Mouse (Mus musculus) cerebellum, adult 2 months (tissue): ENCODE results near the gene Ogg1. TPM values are rescaled to one million over a fixed set of nuclear protein-coding genes. Genes with fewer than 3 reads are reported as not detected.
"Not testable (repeated sequence)": the region's sequence is repeated elsewhere in the genome, so short reads cannot be mapped to it uniquely, and the experiment has no call there.

ENCODE experiments used
- DNase-seq, 2 experiments: peaks; one replicate each; pipeline ENCODE4 v3.0.0; 2021
- H3K27ac ChIP-seq: fragments of 200-500 bp; 2 replicates; pipeline ENCODE4 v1.5.1; 2012; ENCODE audit warnings: low read length, control low read depth, inconsistent platforms; ENCODE audit not compliant: insufficient read depth
- H3K27me3 ChIP-seq: fragments of 200-500 bp; 2 replicates; pipeline ENCODE4 v1.6.1; 2012; ENCODE audit warnings: inconsistent platforms, mild to moderate bottlenecking, low read length, moderate library complexity; ENCODE audit not compliant: control insufficient read depth, insufficient read depth
- H3K4me1 ChIP-seq: fragments of 200-500 bp; 2 replicates; pipeline ENCODE4 v1.6.1; 2011; ENCODE audit warnings: low read length; ENCODE audit not compliant: control insufficient read depth, insufficient read depth
- H3K4me3 ChIP-seq: fragments of 200-500 bp; replicated peaks from 2 replicates; pipeline ENCODE3; 2011; ENCODE audit warnings: mild to moderate bottlenecking, low read depth, low read length, control low read depth; ENCODE audit not compliant: insufficient read depth
- CTCF ChIP-seq: fragments of 200-500 bp; IDR thresholded peaks from 2 replicates; pipeline ENCODE4 v1.5.1; 2011; ENCODE audit warnings: low read depth, mild to moderate bottlenecking, control low read depth, low read length, moderate library complexity, borderline replicate concordance; ENCODE audit not compliant: insufficient read depth
- POLR2A ChIP-seq: fragments of 200-500 bp; IDR thresholded peaks from 2 replicates; pipeline ENCODE4 v1.6.1; 2011; ENCODE audit warnings: low read length, control low read depth, borderline replicate concordance; ENCODE audit not compliant: insufficient read depth
- WGBS: fragments of 180-500 bp; shearing (Covaris S2); methylation state at CpG from one replicate; pipeline ENCODE4 v1.1.7; 2018; 5-methylcytosine and 5-hydroxymethylcytosine counted together
- polyA plus RNA-seq: library from polyadenylated mRNA; depleted of rRNA; stranded (reverse); fragments of >200 nt; gene quantifications from 2 replicates; pipeline ENCODE4 v1.2.3, GENCODE M21; 2012

Gene Ogg1
- polyA plus RNA-seq, 1 experiment = 11.0 TPM

DNA sequence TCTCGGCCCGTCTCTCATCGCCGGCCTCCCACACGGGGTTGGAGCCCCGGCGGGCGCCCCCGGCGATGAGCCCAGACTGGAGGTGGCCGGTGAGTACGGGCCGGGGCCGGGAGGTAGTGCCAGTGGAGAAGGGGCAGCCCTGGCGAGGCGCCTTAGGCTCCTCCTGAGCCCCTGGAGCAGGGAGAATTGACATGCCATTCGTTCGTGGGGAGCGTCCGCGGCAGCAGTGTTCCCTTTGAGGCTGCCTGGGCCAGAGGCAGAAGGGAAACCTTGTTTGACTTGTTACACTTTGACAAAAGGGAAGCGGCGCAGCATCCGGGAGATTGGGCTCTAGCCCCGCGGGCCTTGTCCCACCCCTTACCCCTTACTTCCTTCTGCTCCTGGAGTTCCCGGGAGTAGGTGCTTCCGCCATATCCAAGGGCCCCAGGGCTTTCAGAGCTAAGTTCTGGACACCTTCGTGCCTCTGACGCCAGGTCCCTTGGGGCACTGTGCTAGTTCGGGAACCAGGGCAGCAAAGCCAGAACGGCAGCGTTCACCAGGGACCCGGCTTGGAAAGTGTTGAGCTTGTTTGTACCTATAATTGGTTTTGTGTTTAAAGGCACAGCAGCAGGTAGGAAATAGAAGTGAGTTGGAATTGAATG, 19.2 kb upstream of the Ogg1 start:
- Histone ChIP-seq H3K4me1 (peaks cover 12% of the 10 kb centered on the region), H3K27ac (peak overlapping the region; percentile 99), H3K4me3 (peak overlapping the region; percentile 88), H3K27me3 (no peaks in the 10 kb centered on the region)
- under 1% methylated on average over 34 of the region's 34 CpGs for WGBS
- no peak for TF ChIP-seq CTCF
- no peak for TF ChIP-seq POLR2A
- DNase-seq = peak; percentile 58 to 64

DNA sequence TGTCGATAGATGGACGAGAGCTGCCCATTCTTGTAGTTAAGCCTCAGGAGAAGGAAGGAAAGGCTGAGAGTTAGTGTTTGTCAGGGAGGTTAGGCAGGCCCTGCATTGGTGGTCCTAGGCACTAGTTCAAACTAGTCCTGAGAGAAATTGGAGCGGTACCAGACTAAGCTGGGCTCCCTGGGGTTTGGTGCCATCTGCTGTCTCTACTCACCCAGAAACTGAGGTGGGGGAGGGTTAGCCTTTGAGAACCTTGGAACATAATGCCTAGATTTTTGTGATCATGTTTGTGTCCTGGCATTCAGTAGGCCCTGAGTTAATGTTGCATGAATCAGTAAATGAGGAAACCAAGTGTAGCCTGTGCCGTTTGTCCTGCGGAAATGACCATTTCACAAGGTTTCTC, 18.6 kb upstream of the Ogg1 start:
- WGBS = 2% methylated on average over 5 of the region's 5 CpGs
- peak overlapping the region; percentile 88 for H3K4me3 ChIP-seq
- H3K27me3 ChIP-seq = no peaks in the 10 kb centered on the region
- H3K4me1 ChIP-seq = peaks cover 14% of the 10 kb centered on the region
- peak overlapping the region; percentile 99 for H3K27ac ChIP-seq
- DNase-seq = peak; percentile 84 to 85
- TF ChIP-seq CTCF = 0 out of 2 replicates have a peak, but pooled peaks have one; percentile 15
- TF ChIP-seq POLR2A = no peak

DNA sequence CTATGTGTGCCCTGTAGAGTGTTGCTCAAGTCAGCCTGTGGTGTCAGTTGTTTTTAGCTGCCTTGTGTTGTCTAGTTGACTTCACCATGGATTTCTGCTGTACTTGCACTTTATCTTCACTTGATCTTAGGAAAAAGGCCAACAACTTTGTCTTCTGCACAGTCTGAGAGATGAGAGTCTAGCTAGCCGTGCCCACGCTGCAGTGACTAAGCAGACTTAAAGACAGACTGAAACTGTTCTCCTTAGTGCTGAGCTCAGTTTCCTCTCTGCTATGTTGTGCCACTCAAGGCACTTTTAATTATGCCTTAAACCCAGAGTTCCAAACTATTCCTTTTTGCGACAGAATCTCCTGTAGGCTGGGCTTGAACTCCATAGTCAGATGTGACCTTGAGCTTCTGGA, 10.8 kb upstream of the Ogg1 start:
- DNase-seq = no peak
- Histone ChIP-seq H3K27ac (no peak overlapping the region), H3K4me3 (no peak overlapping the region), H3K27me3 (no peaks in the 10 kb centered on the region), H3K4me1 (peaks cover 16% of the 10 kb centered on the region)
- TF ChIP-seq POLR2A = no peak
- no peak for TF ChIP-seq CTCF
- whole genome bisulfite sequencing = 88% methylated on average over 3 of the region's 3 CpGs

DNA sequence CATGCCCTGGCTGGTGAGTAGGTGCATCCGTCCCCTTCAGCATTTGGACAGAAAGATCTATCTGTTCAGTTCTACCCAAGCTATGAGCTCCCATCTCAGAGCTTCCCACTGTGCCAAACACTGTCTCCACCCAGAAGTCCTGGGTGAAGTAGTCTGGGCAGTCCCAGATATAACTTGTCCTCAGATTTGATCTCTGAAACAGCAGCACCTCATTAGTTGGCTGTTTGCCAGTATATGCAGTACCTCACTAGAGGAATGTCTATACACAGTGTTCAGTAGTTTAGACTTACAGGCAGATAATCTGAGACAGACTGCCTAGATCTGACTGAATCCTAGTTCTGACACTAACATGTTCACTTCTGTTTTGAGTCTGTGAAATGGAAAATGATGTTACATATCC, 2.6 kb downstream of the Ogg1 start:
- no peak for DNase-seq
- Histone ChIP-seq H3K4me3 (no peak overlapping the region), H3K27ac (no peak overlapping the region), H3K4me1 (peaks cover 6% of the 10 kb centered on the region; the same call in 1 of the 2 replicates), H3K27me3 (no peaks in the 10 kb centered on the region)
- 92% methylated on average over 1 of the region's 1 CpGs for WGBS
- TF ChIP-seq CTCF (no peak), POLR2A (no peak)

DNA sequence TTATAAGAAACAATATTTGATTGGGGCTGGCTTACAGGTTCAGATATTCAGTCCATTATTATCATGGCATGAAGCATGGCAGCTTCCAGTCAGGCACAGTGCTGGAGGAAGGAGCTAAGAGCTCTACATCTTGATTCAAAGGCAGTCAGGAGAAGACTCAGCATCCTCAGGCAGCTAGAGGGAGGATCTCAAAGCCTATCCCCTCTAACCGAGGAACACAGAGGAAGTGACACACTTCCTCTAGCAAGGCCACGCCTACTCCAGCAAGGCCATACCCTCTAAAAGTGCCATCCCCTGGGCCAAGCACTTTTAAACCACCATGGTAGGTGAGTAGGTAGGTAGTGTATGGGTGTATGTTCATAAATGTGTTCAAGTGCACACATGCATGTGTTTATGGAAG, 3.8 kb downstream of the Ogg1 start:
- H3K27ac ChIP-seq = no peak overlapping the region
- 67% methylated on average over 2 of the region's 2 CpGs for WGBS
- no peaks in the 10 kb centered on the region for H3K27me3 ChIP-seq
- DNase-seq = no peak
- TF ChIP-seq POLR2A = no peak
- H3K4me3 ChIP-seq = no peak overlapping the region
- peaks cover 5% of the 10 kb centered on the region; the same call in 1 of the 2 replicates for H3K4me1 ChIP-seq

DNA sequence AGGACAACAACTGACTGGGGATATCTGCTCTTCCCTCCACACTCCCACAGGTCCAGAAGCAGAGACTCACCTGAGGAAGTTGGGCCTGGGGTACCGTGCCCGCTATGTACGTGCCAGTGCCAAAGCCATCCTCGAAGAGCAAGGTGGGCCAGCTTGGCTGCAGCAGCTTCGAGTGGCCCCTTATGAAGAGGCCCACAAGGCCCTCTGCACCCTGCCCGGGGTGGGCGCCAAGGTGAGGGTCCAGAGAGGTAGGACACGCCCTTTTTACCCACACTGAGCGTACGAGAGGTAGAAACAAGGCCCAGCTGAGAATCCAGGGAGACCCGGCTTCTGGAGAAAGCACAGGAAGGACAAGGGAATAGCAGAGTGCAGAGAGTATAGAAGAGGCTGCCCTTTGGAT, 4.9 kb downstream of the Ogg1 start:
- Histone ChIP-seq H3K4me3 (no peak overlapping the region), H3K27me3 (no peaks in the 10 kb centered on the region), H3K4me1 (peaks cover 3% of the 10 kb centered on the region; the same call in 1 of the 2 replicates), H3K27ac (no peak overlapping the region)
- no peak for DNase-seq
- TF ChIP-seq CTCF (no peak), POLR2A (no peak)
- 91% methylated on average over 11 of the region's 11 CpGs for WGBS

DNA sequence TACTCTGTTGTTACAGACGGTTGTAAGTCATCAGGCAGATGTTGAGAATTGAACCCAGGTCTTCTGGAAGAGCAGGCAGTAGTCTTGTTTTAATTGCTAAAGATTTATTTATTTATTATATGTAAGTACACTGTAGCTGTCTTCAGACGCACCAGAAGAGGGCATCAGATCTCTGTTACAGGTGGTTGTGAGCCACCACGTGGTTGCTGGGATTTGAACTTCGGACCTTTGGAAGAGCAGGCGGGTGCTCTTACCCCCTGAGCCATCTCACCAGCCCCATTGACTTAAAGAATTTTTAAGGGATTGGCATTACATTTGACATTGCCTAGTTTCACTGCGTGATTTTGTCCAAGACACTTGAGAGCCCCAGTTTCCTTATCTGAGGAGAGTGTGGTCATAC, 6.0 kb downstream of the Ogg1 start:
- not testable (repeated sequence) for H3K27me3 ChIP-seq, H3K27ac ChIP-seq, H3K4me1 ChIP-seq, DNase-seq, H3K4me3 ChIP-seq
- 64% methylated on average over 6 of the region's 6 CpGs for WGBS

DNA sequence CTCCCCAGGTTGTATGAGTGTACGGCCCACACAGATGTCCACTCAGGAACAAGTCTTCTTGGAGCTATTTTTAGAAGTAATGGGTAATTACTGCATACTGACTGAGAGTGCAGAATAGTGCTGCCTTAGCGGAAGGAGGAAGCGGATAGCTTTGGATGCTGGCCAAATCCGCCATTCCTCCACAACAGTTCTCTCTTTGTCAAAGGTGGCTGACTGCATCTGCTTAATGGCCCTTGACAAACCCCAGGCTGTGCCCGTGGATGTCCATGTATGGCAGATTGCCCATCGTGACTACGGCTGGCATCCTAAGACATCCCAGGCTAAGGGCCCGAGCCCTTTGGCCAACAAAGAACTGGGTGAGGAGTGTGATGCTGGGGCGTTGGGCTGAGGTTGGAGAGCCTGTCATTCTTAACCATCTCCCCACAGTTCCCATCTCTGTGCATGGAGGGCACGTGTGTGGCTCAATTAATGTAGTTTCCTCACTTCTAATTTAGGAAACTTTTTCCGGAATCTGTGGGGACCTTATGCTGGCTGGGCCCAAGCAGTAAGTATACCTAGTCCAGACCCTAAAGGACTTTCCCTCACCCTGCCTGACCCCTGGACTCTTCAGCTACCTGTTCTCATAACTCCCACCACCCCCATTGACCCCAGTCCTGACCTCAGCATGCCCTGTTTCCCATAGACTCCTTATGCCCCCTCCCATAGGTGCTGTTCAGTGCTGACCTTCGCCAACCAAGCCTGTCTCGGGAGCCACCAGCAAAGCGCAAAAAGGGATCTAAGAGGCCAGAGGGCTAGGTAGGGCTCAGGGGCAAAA, 6.6 kb downstream of the Ogg1 start:
- H3K4me3 ChIP-seq = no peak overlapping the region
- H3K27ac ChIP-seq = no peak overlapping the region; the same call in 1 of the 2 replicates
- 34% methylated on average over 14 of the region's 14 CpGs for WGBS
- no peaks in the 10 kb centered on the region for H3K27me3 ChIP-seq
- TF ChIP-seq POLR2A (no peak), CTCF (no peak)
- H3K4me1 ChIP-seq = no peaks in the 10 kb centered on the region
- DNase-seq = peak in 1 of 2 experiments; percentile 42
